ENCODE assay signal across 11 mouse cellular contexts in genomic region chr17:45045804-45046203, GRCm38 (mm10).
DNase-seq lines count a peak whose midpoint lies in the region; ATAC-seq and TF ChIP-seq lines count a peak whose summit lies in the region.
"Had no signal": no experiment of that assay in that cellular context is flagged by ENCODE, and none has a peak within 500 bp of the region (broad histone marks: within the 10 kb centered on the region; RNA-seq: fewer than 3 reads in every experiment).

No protein-coding gene starts in this region.

- no peak overlapping the region for H3K4me3 ChIP-seq in gastrocnemius, adult 2 months
- no peak overlapping the region for H3K4me3 ChIP-seq in midbrain, postnatal 0 days (ENCODE audit: low read depth, low read length)
- no peak overlapping the region for H3K4me3 ChIP-seq in midbrain, embryonic 16.5 days (ENCODE audit: low read depth, low read length)
- H3K4me3 ChIP-seq in cortical plate, adult 2 months (ENCODE audit: insufficient read depth, low read length), result no peak overlapping the region
- H3K4me3 ChIP-seq: embryonic facial prominence, embryonic 12.5 days; heart, embryonic 15.5 days had no signal

- H3K4me2 ChIP-seq in midbrain, postnatal 0 days (ENCODE audit: low read depth, low read length, poor library complexity, severe bottlenecking), result no peak overlapping the region
- no peak overlapping the region for H3K4me2 ChIP-seq in midbrain, embryonic 16.5 days (ENCODE audit: low read length)
- H3K4me2 ChIP-seq: embryonic facial prominence, embryonic 12.5 days; heart, embryonic 15.5 days; midbrain, embryonic 11.5 days had no signal

- no peak overlapping the region for H3K27ac ChIP-seq in gastrocnemius, adult 2 months
- no peak overlapping the region for H3K27ac ChIP-seq in midbrain, postnatal 0 days (ENCODE audit: low read depth, low read length)
- H3K27ac ChIP-seq in midbrain, embryonic 16.5 days (ENCODE audit: low read length), result no peak overlapping the region
- no peak overlapping the region for H3K27ac ChIP-seq in cortical plate, adult 2 months (ENCODE audit: insufficient read depth, low read length)
- H3K27ac ChIP-seq: embryonic facial prominence, embryonic 12.5 days; heart, embryonic 15.5 days had no signal

- no peaks in the 10 kb centered on the region for H3K27me3 ChIP-seq in midbrain, postnatal 0 days (ENCODE audit: insufficient read depth, low read length)
- no peaks in the 10 kb centered on the region for H3K27me3 ChIP-seq in midbrain, embryonic 16.5 days (ENCODE audit: control insufficient read depth, insufficient read depth, low read depth, low read length)
- H3K27me3 ChIP-seq: embryonic facial prominence, embryonic 12.5 days; heart, embryonic 15.5 days had no signal

- H3K36me3 ChIP-seq in midbrain, postnatal 0 days (ENCODE audit: insufficient read depth, low read length), result no peaks in the 10 kb centered on the region; the same call in 1 of the 2 replicates
- H3K36me3 ChIP-seq in midbrain, embryonic 16.5 days (ENCODE audit: control insufficient read depth, insufficient read depth, low read length), result no peaks in the 10 kb centered on the region
- H3K36me3 ChIP-seq: heart, embryonic 15.5 days had no signal

- H3K4me1 ChIP-seq in midbrain, postnatal 0 days (ENCODE audit: insufficient read depth, low read length), result no peaks in the 10 kb centered on the region
- no peaks in the 10 kb centered on the region for H3K4me1 ChIP-seq in midbrain, embryonic 16.5 days (ENCODE audit: control insufficient read depth, insufficient read depth, low read length)
- no peaks in the 10 kb centered on the region for H3K4me1 ChIP-seq in cortical plate, adult 2 months (ENCODE audit: control insufficient read depth, insufficient read depth, low read length)
- H3K4me1 ChIP-seq: heart, embryonic 15.5 days had no signal

- H3K9me3 ChIP-seq in midbrain, postnatal 0 days (ENCODE audit: low read length), result no peaks in the 10 kb centered on the region
- H3K9me3 ChIP-seq in midbrain, embryonic 16.5 days (replicated peaks; ENCODE audit: control insufficient read depth, low read length, poor library complexity, severe bottlenecking), result no peaks in the 10 kb centered on the region
- H3K9me3 ChIP-seq: embryonic facial prominence, embryonic 12.5 days; heart, embryonic 15.5 days had no signal

- DNase-seq in gastrocnemius, adult 2 months, result no peak
- no peak for DNase-seq in gastrocnemius, postnatal 25 days
- DNase-seq in midbrain, postnatal 0 days (ENCODE audit: low spot score), result no peak
- peak; percentile 44 for DNase-seq in thymus, postnatal 25 days
- no peak for DNase-seq in left cerebral cortex, postnatal 25 days (ENCODE audit: low spot score in 2 of 2)

- peak; percentile 54 for TF ChIP-seq CTCF in gastrocnemius, adult 2 months (IDR thresholded peaks at IDR 0.05)
- TF ChIP-seq CTCF in midbrain, postnatal 0 days (IDR thresholded peaks at IDR 0.05), result peak; percentile 47
- 0 out of 2 replicates have a peak, but pooled peaks have one; percentile 16 for TF ChIP-seq CTCF in cortical plate, adult 2 months (IDR thresholded peaks at IDR 0.05; ENCODE audit: extremely low read depth, insufficient read depth, low read length)

- no peak for TF ChIP-seq POLR2A in cortical plate, adult 2 months (IDR thresholded peaks at IDR 0.05; ENCODE audit: extremely low read depth, insufficient read depth, low read length)

- H3K9ac ChIP-seq in midbrain, postnatal 0 days (replicated peaks; ENCODE audit: low read length, poor library complexity, severe bottlenecking), result no peak overlapping the region
- no peak overlapping the region for H3K9ac ChIP-seq in midbrain, embryonic 16.5 days (ENCODE audit: low read depth, low read length)
- H3K9ac ChIP-seq: embryonic facial prominence, embryonic 12.5 days; heart, embryonic 15.5 days had no signal

- no peak for ATAC-seq in midbrain, postnatal 0 days (ENCODE audit: low FRiP score)
- no peak for ATAC-seq in midbrain, embryonic 16.5 days
- ATAC-seq in erythroid progenitor cell, adult 5-6 weeks (replicated peaks; ENCODE audit: low FRiP score, poor library complexity, severe bottlenecking), result no peak

- intact Hi-C loops in gastrocnemius, adult 2 months (cut with DNase I), result no loop called here
- intact Hi-C loops in left cerebral cortex, postnatal 25 days (cut with DNase I), result no loop called here
